Mouse (Mus musculus) lung, embryonic 15.5 days (tissue): ENCODE measurements at regions not wholly inside any gene's neighbourhood (a gene's known extent, or its start where the extent isn't known, plus 50 kb on each side); places are given as distances from the start of the nearest gene placed in this dataset.

Experiments
- ATAC-seq: fragments of 200-750 bp; cut with Nextera tagmentation; 2 replicates; pipeline ENCODE4 v1.8.0; 2017; ENCODE audit warnings: moderate number of reproducible peaks, borderline replicate concordance; ENCODE audit not compliant: low FRiP score, low TSS enrichment; ENCODE audit errors: extremely low read depth
- H3K27ac ChIP-seq: fragments of 300-500 bp; sonication (generic); 2 replicates; pipeline ENCODE4 v1.5.1; 2015; ENCODE audit warnings: moderate library complexity, mild to moderate bottlenecking, inconsistent platforms
- H3K27me3 ChIP-seq: fragments of 300-500 bp; sonication (generic); 2 replicates; pipeline ENCODE4 v1.6.1; 2015; ENCODE audit warnings: inconsistent platforms
- H3K36me3 ChIP-seq: fragments of 300-500 bp; sonication (generic); 2 replicates; pipeline ENCODE4 v1.6.1; 2015; ENCODE audit warnings: inconsistent platforms
- H3K4me1 ChIP-seq: fragments of 300-500 bp; sonication (generic); 2 replicates; pipeline ENCODE4 v1.6.1; 2015; ENCODE audit warnings: inconsistent platforms
- H3K4me2 ChIP-seq: fragments of 300-500 bp; sonication (generic); 2 replicates; pipeline ENCODE4 v1.6.1; 2015; ENCODE audit warnings: inconsistent platforms, mild to moderate bottlenecking, moderate library complexity
- H3K4me3 ChIP-seq: fragments of 300-500 bp; sonication (generic); 2 replicates; pipeline ENCODE4 v1.5.1; 2015; ENCODE audit warnings: mild to moderate bottlenecking, inconsistent platforms
- H3K9ac ChIP-seq: fragments of 300-500 bp; sonication (generic); 2 replicates; pipeline ENCODE4 v1.6.1; 2015; ENCODE audit warnings: inconsistent platforms
- H3K9me3 ChIP-seq: fragments of 300-500 bp; sonication (generic); 2 replicates; pipeline ENCODE4 v1.6.1; 2016; ENCODE audit warnings: inconsistent platforms
- WGBS: fragments of 180-500 bp; shearing (Covaris S2); methylation state at CpG from one replicate; pipeline ENCODE4 v1.1.7; 2015; 5-methylcytosine and 5-hydroxymethylcytosine counted together

GRCm38 (mm10) chr11:63357772-63358344 is 229.1 kb downstream of the Pmp22 start:
- H3K9me3 ChIP-seq: no peaks in the 10 kb centered on the region
- no peaks in the 10 kb centered on the region for H3K36me3 ChIP-seq
- H3K4me1 ChIP-seq: no peaks in the 10 kb centered on the region
- no peak for ATAC-seq
- H3K4me3 ChIP-seq: no peak overlapping the region
- H3K27me3 ChIP-seq: no peaks in the 10 kb centered on the region
- WGBS: 68% methylated on average over 10 of the region's 10 CpGs
- H3K9ac ChIP-seq: no peak overlapping the region
- no peak overlapping the region for H3K4me2 ChIP-seq
- H3K27ac ChIP-seq: no peak overlapping the region

DNA sequence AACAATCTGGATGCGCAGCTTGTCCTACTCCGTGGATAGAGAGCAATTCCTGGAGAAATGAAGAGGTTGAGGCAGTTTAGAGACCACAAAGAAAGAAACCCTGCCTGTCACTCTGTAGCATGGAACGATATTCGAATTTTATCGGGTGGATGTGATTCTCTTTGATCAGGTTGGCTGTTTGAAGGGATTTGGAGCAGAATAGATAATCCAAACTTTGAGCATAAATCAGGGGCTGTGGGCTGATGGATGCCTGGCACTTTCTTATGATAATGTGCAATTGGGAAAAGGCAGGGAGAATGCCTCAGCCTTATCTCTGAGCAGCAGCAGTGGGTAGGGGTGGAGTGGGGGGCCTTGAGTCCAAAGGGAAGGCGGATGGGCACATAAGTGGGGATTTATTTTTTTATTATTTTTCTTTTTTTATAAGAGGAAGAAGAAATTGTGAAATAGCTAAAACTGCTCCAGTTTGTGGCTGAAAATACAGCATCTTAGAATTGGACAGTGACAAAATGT is 239.0 kb downstream of the Pmp22 start:
- WGBS: 71% methylated on average over 6 of the region's 6 CpGs
- ATAC-seq: no peak
- Histone ChIP-seq H3K9ac (no peak overlapping the region), H3K4me3 (no peak overlapping the region), H3K9me3 (no peaks in the 10 kb centered on the region), H3K27me3 (no peaks in the 10 kb centered on the region), H3K4me2 (no peak overlapping the region), H3K4me1 (no peaks in the 10 kb centered on the region), H3K27ac (no peak overlapping the region), H3K36me3 (no peaks in the 10 kb centered on the region)

DNA sequence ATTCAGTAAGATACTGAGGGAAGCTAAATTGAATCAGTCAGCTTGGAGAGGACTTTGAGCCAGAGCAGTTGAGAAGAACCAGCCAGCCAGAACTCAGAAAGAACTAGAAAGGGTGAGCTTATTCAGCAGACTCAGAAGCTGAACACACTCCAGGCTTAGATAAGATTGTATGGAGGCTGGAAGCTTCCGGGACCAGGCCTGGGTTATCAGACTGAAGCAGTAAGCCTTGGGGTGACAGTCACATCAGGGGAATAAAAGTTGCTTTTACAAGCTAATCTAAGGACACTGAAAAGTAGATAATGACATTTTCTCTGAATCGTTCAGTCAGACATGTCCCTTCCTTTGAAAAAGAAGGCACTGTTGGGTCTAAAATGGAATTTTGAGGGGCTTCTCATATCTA is 240.7 kb downstream of the Pmp22 start:
- no peak for ATAC-seq
- Histone ChIP-seq H3K4me1 (no peaks in the 10 kb centered on the region), H3K4me2 (no peak overlapping the region), H3K27ac (no peak overlapping the region), H3K4me3 (no peak overlapping the region), H3K27me3 (no peaks in the 10 kb centered on the region), H3K9ac (no peak overlapping the region), H3K36me3 (no peaks in the 10 kb centered on the region), H3K9me3 (no peaks in the 10 kb centered on the region)
- 76% methylated on average over 2 of the region's 2 CpGs for WGBS

GRCm38 (mm10) chr11:63376311-63376710 is 247.5 kb downstream of the Pmp22 start:
- peaks cover 7% of the 10 kb centered on the region; the same call in 1 of the 2 replicates for H3K4me1 ChIP-seq
- no peak for ATAC-seq
- H3K4me2 ChIP-seq: no peak overlapping the region
- 95% methylated on average over 3 of the region's 3 CpGs for WGBS
- no peaks in the 10 kb centered on the region for H3K27me3 ChIP-seq
- no peaks in the 10 kb centered on the region for H3K9me3 ChIP-seq
- no peak overlapping the region for H3K4me3 ChIP-seq
- H3K36me3 ChIP-seq: no peaks in the 10 kb centered on the region
- H3K9ac ChIP-seq: no peak overlapping the region
- no peak overlapping the region for H3K27ac ChIP-seq

GRCm38 (mm10) chr11:63376991-63377390 is 248.2 kb downstream of the Pmp22 start:
- H3K27ac ChIP-seq: no peak overlapping the region
- WGBS: 42% methylated on average over 10 of the region's 10 CpGs

DNA sequence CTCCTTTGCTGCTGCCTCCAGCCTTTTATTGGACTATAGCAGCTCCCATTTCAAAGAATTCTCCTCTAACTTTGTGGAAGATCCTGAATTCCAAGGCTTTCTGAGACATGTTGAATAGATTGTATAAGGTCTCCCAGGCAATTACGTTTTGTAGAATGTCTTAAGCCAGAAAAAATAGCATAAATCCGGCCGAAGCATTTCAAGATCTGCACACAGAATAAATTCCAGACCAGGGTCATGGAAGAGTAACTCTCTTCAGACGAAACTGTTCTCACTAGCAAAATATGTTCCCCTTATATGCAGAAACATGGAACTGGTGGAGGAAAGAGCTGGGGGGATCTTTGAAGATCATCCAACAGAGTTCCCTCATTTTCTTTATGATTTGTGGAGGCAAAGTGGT is 259.5 kb downstream of the Pmp22 start:
- Histone ChIP-seq H3K9ac (no peak overlapping the region), H3K27ac (no peak overlapping the region), H3K4me2 (no peak overlapping the region), H3K4me3 (no peak overlapping the region), H3K9me3 (no peaks in the 10 kb centered on the region), H3K36me3 (no peaks in the 10 kb centered on the region), H3K4me1 (no peaks in the 10 kb centered on the region), H3K27me3 (0 out of 2 replicates have a peak, but pooled peaks cover 3% of the 10 kb centered on the region)
- no peak for ATAC-seq
- 74% methylated on average over 4 of the region's 4 CpGs for WGBS

More at GRCm38 (mm10) chr11:63376991-63377390, 248.2 kb downstream of the Pmp22 start:
- H3K27me3 ChIP-seq: no peaks in the 10 kb centered on the region
- no peak for ATAC-seq
- H3K9ac ChIP-seq: no peak overlapping the region
- H3K36me3 ChIP-seq: no peaks in the 10 kb centered on the region
- H3K9me3 ChIP-seq: no peaks in the 10 kb centered on the region
- no peak overlapping the region for H3K4me3 ChIP-seq
- peaks cover 7% of the 10 kb centered on the region; the same call in 1 of the 2 replicates for H3K4me1 ChIP-seq
- H3K4me2 ChIP-seq: no peak overlapping the region

DNA sequence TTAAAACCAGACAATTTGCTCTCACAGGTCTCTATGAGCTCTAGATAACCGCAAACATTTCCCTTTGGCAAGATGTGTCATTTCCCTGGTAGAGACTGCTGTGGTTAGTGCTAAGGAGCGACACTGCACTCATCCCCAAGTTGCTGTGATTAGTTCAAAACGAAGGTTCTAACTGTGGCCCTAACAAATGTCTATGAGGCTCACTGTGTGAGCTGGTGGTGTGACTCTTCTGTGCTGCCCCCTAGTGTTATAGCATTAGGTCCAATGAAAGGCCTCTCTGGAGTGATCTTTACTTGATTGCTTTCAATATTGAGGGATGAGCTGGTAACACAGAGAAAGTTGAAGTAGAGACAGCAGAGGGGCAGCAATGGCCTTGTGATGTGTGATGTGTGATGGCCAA is 262.7 kb downstream of the Pmp22 start:
- Histone ChIP-seq H3K4me3 (no peak overlapping the region), H3K27ac (no peak overlapping the region), H3K4me1 (no peaks in the 10 kb centered on the region), H3K27me3 (0 out of 2 replicates have a peak, but pooled peaks cover 3% of the 10 kb centered on the region), H3K9me3 (no peaks in the 10 kb centered on the region), H3K36me3 (no peaks in the 10 kb centered on the region), H3K9ac (no peak overlapping the region), H3K4me2 (no peak overlapping the region)
- whole genome bisulfite sequencing: 46% methylated on average over 3 of the region's 3 CpGs
- no peak for ATAC-seq

DNA sequence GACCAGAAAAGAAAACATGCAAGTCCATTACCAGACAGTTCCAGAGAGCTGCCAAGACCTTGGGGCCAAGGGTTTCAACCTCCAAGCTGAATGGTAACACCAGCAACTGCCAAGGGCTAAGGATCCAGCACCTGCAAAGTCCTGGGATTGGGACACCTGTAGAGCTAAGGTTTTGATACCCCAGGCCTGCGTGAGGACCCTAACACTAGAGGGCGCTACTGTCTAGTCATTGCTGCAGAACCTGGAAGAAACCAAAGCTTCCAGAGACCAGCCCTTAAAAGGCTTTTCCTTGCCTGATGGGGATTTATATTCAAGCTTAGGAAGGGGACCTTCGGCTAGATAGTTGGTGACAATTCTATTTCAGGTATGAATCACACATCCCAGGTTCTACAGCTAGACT is 263.6 kb downstream of the Pmp22 start:
- 66% methylated on average over 3 of the region's 3 CpGs for WGBS

GRCm38 (mm10) chr11:63394201-63394600 is 265.4 kb downstream of the Pmp22 start:
- Histone ChIP-seq H3K27me3 (0 out of 2 replicates have a peak, but pooled peaks cover 7% of the 10 kb centered on the region), H3K9me3 (no peaks in the 10 kb centered on the region), H3K36me3 (no peaks in the 10 kb centered on the region), H3K4me1 (no peaks in the 10 kb centered on the region), H3K4me3 (no peak overlapping the region), H3K9ac (no peak overlapping the region), H3K27ac (no peak overlapping the region), H3K4me2 (no peak overlapping the region)
- 33% methylated on average over 3 of the region's 3 CpGs for WGBS
- no peak for ATAC-seq

More for the DNA sequence above, 263.6 kb downstream of the Pmp22 start:
- no peak overlapping the region for H3K4me3 ChIP-seq
- H3K4me1 ChIP-seq: no peaks in the 10 kb centered on the region
- no peak for ATAC-seq
- 0 out of 2 replicates have a peak, but pooled peaks cover 3% of the 10 kb centered on the region for H3K27me3 ChIP-seq
- no peak overlapping the region for H3K9ac ChIP-seq
- H3K36me3 ChIP-seq: no peaks in the 10 kb centered on the region
- H3K4me2 ChIP-seq: no peak overlapping the region
- H3K27ac ChIP-seq: no peak overlapping the region
- H3K9me3 ChIP-seq: no peaks in the 10 kb centered on the region

GRCm38 (mm10) chr11:63396386-63396785 is 267.6 kb downstream of the Pmp22 start:
- Histone ChIP-seq H3K27ac (no peak overlapping the region), H3K4me3 (no peak overlapping the region), H3K9ac (no peak overlapping the region), H3K4me1 (no peaks in the 10 kb centered on the region), H3K9me3 (no peaks in the 10 kb centered on the region), H3K36me3 (no peaks in the 10 kb centered on the region), H3K4me2 (no peak overlapping the region), H3K27me3 (peaks cover 15% of the 10 kb centered on the region; the same call in 1 of the 2 replicates)
- WGBS: 72% methylated on average over 8 of the region's 8 CpGs
- no peak for ATAC-seq

GRCm38 (mm10) chr11:63402741-63403140 is 274.0 kb downstream of the Pmp22 start:
- no peak for ATAC-seq
- H3K27me3 ChIP-seq: peaks cover 69% of the 10 kb centered on the region
- 59% methylated on average over 5 of the region's 5 CpGs for WGBS
- no peaks in the 10 kb centered on the region for H3K36me3 ChIP-seq
- no peak overlapping the region for H3K4me2 ChIP-seq
- H3K9ac ChIP-seq: no peak overlapping the region
- no peak overlapping the region for H3K4me3 ChIP-seq
- H3K4me1 ChIP-seq: no peaks in the 10 kb centered on the region
- H3K27ac ChIP-seq: no peak overlapping the region
- no peaks in the 10 kb centered on the region for H3K9me3 ChIP-seq

- H3K27me3 ChIP-seq: peaks cover 79% of the 10 kb centered on the region
Observed at GRCm38 (mm10) chr11:63404719-63405118, 275.9 kb downstream of the Pmp22 start.

More at GRCm38 (mm10) chr11:63404719-63405118, 275.9 kb downstream of the Pmp22 start:
- no peak overlapping the region for H3K4me3 ChIP-seq
- no peaks in the 10 kb centered on the region for H3K9me3 ChIP-seq
- H3K4me2 ChIP-seq: no peak overlapping the region
- no peaks in the 10 kb centered on the region for H3K36me3 ChIP-seq
- WGBS: 15% methylated on average over 11 of the region's 11 CpGs
- no peak overlapping the region for H3K27ac ChIP-seq
- no peak for ATAC-seq
- no peak overlapping the region for H3K9ac ChIP-seq
- H3K4me1 ChIP-seq: no peaks in the 10 kb centered on the region
